Mouse (Mus musculus) regulatory T cell (primary cell): ENCODE data around the gene Gatad2a.

Source experiments
- in situ Hi-C: fragments of 300-600 bp; cut with MboI, MseI; formaldehyde crosslinking; loops from one replicate; pipeline ENCODE4 v1.15.1; 2025; ENCODE audit warnings: high pct_unique_total_duplicates

Gene Gatad2a

GRCm38 (mm10) chr8:69938245-69938982 is 57.8 kb downstream of the Gatad2a start:
- in situ Hi-C loops = no loop called here

- in situ Hi-C loops = no loop called here
Measured at GRCm38 (mm10) chr8:69937466-69937865, 58.7 kb downstream of the Gatad2a start.

DNA sequence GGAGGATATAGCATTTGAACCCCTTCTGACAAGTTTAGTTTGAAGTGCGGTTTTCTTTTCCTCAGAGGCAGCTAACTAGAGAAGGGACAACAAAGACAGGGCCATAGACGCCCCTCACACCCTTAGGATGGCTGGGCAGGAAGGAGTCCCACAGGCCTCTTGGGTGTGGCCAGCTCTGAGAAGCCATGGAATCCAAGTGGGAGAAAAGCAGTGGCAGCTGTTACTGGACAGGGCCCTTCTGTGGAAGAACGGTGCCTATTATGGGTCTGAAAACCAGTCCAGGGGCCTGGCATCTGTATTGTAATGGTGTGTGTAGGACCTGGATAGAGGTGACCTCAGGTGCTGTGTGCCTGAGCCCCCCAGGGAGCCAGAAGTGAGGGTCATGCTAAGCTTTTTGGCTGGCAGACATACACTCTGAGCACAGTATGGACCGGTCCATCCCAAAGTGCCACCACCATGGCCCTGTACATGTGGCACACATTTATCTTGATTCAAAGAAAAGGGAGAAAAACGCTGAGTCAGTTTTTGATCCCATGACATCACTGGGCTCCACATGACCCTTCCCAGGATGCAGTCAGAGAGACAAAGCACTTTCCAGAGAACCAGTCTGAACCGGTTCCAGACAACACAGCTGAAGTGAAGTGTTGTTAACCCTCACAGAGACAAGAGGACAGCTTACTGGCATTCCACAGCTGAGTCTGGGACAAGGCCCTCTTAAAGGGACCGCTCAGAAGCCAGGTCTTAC is 60.0 kb downstream of the Gatad2a start:
- in situ Hi-C loops = no loop called here

- in situ Hi-C loops = no loop called here
Measured at GRCm38 (mm10) chr8:69935431-69935830, 60.8 kb downstream of the Gatad2a start.

DNA sequence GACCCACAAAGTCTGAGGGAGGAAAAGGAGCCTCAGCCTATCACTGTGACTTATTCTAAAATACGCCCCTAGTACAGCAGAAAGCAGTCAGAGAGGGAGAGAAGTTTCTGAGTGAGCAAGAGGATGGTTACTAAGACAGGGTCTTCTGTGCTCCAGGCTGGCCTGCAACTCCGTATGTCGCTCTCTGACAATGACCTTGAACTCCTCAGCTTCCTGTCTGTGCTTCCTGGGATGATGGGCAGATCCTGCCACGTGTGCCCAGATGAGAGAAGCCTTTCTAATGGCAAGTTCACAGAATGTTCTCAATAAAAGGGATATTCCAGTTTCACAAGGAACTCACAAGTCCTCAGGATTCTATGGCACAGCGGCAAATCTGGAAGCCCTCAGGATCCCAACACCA is 61.6 kb downstream of the Gatad2a start:
- in situ Hi-C loops = no loop called here

DNA sequence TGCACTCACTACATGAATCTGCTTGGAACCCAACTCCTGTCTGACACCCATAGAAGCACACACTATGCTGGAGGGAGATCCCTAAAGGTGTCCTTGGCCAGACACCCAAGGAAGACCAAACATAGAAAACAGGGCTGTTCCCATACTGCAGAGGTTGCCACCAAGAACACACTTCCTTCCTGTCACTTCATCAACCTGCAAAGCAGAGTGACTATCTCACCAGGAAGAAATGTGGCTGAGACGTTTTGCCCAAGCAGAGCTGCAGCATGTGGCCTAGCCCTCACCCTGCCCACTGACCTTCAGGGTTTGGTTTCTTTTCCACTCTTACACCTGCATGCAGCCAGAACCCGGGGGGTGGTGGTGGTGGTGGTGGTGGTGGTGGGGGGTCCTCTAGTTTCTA is 62.4 kb downstream of the Gatad2a start:
- in situ Hi-C loops = no loop called here

- in situ Hi-C loops = loop anchor here (5.0 to 10.0 kb wide), 2 partner anchors 75 to 238 kb away; no protein-coding TSS in a partner anchor
Measured at GRCm38 (mm10) chr8:69926901-69927300, 69.3 kb downstream of the Gatad2a start.

DNA sequence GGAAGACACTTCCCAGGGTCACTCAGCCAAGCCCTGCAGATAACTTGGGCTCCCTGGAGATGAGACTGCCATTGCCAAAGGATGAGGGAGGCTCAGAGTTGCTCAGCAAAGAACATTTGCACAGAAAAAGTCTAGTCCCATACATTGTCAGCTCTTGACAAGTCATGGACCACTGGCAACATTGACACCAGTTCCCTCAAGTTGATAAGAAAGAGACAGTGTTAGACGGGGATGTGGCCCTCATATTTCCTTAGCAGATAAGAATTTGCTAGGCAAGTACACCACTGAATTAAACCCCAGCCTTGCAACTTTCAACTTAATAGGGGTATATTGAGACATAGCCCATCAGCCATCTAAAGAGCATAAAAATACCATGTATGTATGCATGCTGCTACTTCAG is 72.2 kb downstream of the Gatad2a start:
- in situ Hi-C loops = loop anchor here (10.0 kb wide), 1 partner anchor 241 kb away; no protein-coding TSS in a partner anchor

GRCm38 (mm10) chr8:69921141-69921540 is 75.0 kb downstream of the Gatad2a start:
- in situ Hi-C loops = loop anchor here (10.0 kb wide), 1 partner anchor 244 kb away; no protein-coding TSS in a partner anchor

GRCm38 (mm10) chr8:69919876-69920662 is 76.1 kb downstream of the Gatad2a start:
- in situ Hi-C loops = loop anchor here (10.0 kb wide), 1 partner anchor 245 kb away; no protein-coding TSS in a partner anchor

DNA sequence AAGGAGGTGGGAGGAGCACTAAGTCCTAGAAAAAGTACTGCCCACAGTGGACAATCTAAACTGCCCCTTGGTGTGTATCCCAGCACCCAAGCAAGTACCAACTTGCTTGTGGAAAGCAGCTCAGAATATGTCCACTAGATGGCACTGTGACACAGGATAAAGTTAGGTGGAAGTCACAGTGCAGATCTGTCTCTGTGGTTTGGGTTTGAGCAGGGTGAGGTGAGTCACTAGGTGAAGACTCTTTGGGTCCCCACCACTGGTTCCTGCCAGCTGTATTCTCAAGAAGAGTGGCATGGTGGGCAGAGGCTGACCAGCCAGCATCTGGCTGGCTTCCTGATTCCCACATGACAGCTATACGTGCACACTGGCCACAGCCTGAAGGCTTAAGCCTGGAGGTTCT is 77.2 kb downstream of the Gatad2a start:
- in situ Hi-C loops = no loop called here

DNA sequence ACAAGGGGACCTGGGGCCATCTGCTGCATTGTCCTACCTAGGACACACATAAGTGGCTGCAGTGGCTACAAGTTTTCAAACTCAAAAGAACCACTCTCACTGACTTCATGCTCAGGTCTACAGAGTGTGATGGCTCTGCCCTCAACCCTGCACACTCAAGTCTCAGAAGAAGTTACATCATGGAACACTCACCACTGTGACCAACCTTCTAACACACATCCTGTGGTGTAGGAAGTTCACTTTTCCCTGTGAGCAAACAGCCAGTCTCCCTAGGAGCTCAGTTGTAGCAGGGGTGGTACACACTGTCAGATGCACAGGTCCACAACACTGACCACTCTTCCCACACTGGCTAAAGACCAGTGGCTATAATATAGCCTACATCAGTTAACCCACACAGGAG is 77.7 kb downstream of the Gatad2a start:
- in situ Hi-C loops = no loop called here

GRCm38 (mm10) chr8:69915748-69916147 is 80.4 kb downstream of the Gatad2a start:
- in situ Hi-C loops = no loop called here

DNA sequence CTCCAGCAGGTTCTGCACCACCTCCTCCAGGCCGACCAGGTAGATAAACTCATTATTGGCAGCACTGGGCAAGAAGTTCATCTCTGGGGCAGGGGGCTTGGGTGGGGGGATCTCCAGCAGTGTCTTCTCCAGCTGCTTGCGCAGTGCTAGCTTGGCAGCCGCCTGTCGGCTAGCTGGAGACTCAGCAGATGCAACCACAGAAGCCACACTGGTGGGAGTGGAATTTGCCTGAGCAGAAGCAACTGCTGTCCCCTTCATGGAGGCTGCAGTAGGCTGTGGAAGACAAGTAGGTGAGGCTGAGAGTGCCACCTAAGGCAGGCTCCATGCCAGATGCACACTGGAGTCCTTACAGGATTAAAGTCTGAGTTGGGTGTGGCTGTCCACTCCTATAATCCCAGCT is 81.7 kb downstream of the Gatad2a start:
- in situ Hi-C loops = no loop called here

- in situ Hi-C loops = no loop called here
Measured at GRCm38 (mm10) chr8:69912478-69913074, 83.6 kb downstream of the Gatad2a start.

DNA sequence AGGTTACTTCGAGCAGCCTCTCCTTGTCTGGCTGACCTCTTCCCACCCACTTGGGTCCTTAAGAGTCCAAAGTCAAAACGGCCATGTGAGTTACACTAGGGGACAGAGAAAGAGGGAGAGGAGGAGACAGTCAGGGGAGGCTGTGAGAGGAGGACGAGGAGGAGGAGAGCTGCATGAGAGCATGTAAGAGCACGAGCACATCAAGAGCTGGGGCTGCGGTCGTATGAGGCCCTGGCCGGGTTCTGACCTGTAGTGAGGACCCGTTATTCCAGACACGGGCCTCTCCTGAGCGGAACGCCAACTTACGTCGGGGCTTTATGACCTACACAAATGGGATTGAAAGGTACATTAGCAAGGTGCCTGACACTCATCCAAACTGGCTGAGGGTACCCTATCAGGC is 84.3 kb downstream of the Gatad2a start:
- in situ Hi-C loops = no loop called here

- in situ Hi-C loops = no loop called here
Measured at GRCm38 (mm10) chr8:69907106-69907505, 89.1 kb downstream of the Gatad2a start.

DNA sequence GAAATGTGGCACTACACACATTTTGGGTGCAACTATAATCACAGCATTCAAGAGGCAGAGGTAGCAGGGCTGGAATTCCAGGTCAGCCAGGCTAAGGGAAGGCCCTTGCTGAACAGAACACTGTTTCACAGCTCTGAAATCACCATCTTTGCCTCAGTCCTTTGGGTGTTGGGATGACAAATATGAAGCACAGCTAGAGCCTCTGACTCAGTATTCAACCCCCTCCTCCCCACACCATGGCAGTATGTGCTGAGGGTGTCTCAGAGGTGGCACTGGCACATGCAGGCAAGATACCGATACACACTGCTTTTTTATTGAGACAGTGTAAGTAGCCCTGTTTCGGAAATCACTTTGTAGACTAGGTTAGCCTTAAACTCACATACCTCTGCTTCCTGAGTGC is 89.9 kb downstream of the Gatad2a start:
- in situ Hi-C loops = no loop called here

- in situ Hi-C loops = loop anchor here (5.0 kb wide), 1 partner anchor 93 kb away; the partner anchor contains the start of gene Gatad2a
Measured at GRCm38 (mm10) chr8:69904096-69904495, 92.1 kb downstream of the Gatad2a start.

- in situ Hi-C loops = loop anchor here (5.0 kb wide), 1 partner anchor 94 kb away; the partner anchor contains the start of gene Gatad2a
Measured at GRCm38 (mm10) chr8:69903063-69903542, 93.1 kb downstream of the Gatad2a start.
